Mouse (Mus musculus): ENCODE data around the gene Lrrfip1. TPM values are rescaled to one million over a fixed set of nuclear protein-coding genes. Genes with fewer than 3 reads are reported as not detected.
A peak's percentile ranks its signal among the peaks of the same experiment; 100 is the strongest.

Lrrfip1 gene
- polyA plus RNA-seq, 1 experiment, result 16.6 TPM

GRCm38 (mm10) chr1:91032393-91032971, 33.9 kb downstream of the Lrrfip1 start:
- Histone ChIP-seq H3K27ac (ENCODE audit: insufficient read depth, low read length) (no peak overlapping the region), H3K36me3 (ENCODE audit: control insufficient read depth, insufficient read depth, low read length) (no peaks in the 10 kb centered on the region), H3K4me1 (ENCODE audit: control insufficient read depth, insufficient read depth, insufficient read length) (no peaks in the 10 kb centered on the region), H3K4me3 (ENCODE audit: extremely low read depth, insufficient read depth, insufficient read length) (no peak overlapping the region), H3K27me3 (ENCODE audit: control insufficient read depth, insufficient read depth, low read length) (no peaks in the 10 kb centered on the region)
- DNase-seq (ENCODE audit: low read depth in 1 of 2, low spot score in 2 of 2), result no peak
- TF ChIP-seq CTCF (IDR thresholded peaks at IDR 0.05; ENCODE audit: extremely low read depth, insufficient read depth, insufficient read length, insufficient replicate concordance) (no peak), POLR2A (IDR thresholded peaks at IDR 0.05; ENCODE audit: low read depth, low read length) (no peak)
- WGBS, result 88% methylated on average over 11 of the region's 11 CpGs

GRCm38 (mm10) chr1:91034547-91034946, 36.0 kb downstream of the Lrrfip1 start:
- WGBS, result 62% methylated on average over 3 of the region's 3 CpGs
- Histone ChIP-seq H3K4me3 (ENCODE audit: extremely low read depth, insufficient read depth, insufficient read length) (no peak overlapping the region), H3K4me1 (ENCODE audit: control insufficient read depth, insufficient read depth, insufficient read length) (no peaks in the 10 kb centered on the region), H3K27ac (ENCODE audit: insufficient read depth, low read length) (no peak overlapping the region), H3K36me3 (ENCODE audit: control insufficient read depth, insufficient read depth, low read length) (no peaks in the 10 kb centered on the region), H3K27me3 (ENCODE audit: control insufficient read depth, insufficient read depth, low read length) (no peaks in the 10 kb centered on the region)
- TF ChIP-seq CTCF (IDR thresholded peaks at IDR 0.05; ENCODE audit: extremely low read depth, insufficient read depth, insufficient read length, insufficient replicate concordance) (no peak), POLR2A (IDR thresholded peaks at IDR 0.05; ENCODE audit: low read depth, low read length) (no peak)
- DNase-seq (ENCODE audit: low read depth in 1 of 2, low spot score in 2 of 2), result no peak

GRCm38 (mm10) chr1:91035266-91035665, 36.7 kb downstream of the Lrrfip1 start:
- H3K4me1 ChIP-seq (ENCODE audit: control insufficient read depth, insufficient read depth, insufficient read length), result no peaks in the 10 kb centered on the region
- 83% methylated on average over 2 of the region's 2 CpGs for WGBS
- no peak for DNase-seq (ENCODE audit: low read depth in 1 of 2, low spot score in 2 of 2)
- H3K4me3 ChIP-seq (ENCODE audit: extremely low read depth, insufficient read depth, insufficient read length), result no peak overlapping the region
- no peaks in the 10 kb centered on the region for H3K36me3 ChIP-seq (ENCODE audit: control insufficient read depth, insufficient read depth, low read length)
- no peak overlapping the region for H3K27ac ChIP-seq (ENCODE audit: insufficient read depth, low read length)
- no peaks in the 10 kb centered on the region for H3K27me3 ChIP-seq (ENCODE audit: control insufficient read depth, insufficient read depth, low read length)
- TF ChIP-seq CTCF (IDR thresholded peaks at IDR 0.05; ENCODE audit: extremely low read depth, insufficient read depth, insufficient read length, insufficient replicate concordance) (no peak), POLR2A (IDR thresholded peaks at IDR 0.05; ENCODE audit: low read depth, low read length) (no peak)

GRCm38 (mm10) chr1:91037213-91037612, 38.7 kb downstream of the Lrrfip1 start:
- TF ChIP-seq POLR2A (IDR thresholded peaks at IDR 0.05; ENCODE audit: low read depth, low read length), result no peak
- no peak for TF ChIP-seq CTCF (IDR thresholded peaks at IDR 0.05; ENCODE audit: extremely low read depth, insufficient read depth, insufficient read length, insufficient replicate concordance)
- peaks cover 3% of the 10 kb centered on the region; the same call in 1 of the 2 replicates for H3K4me1 ChIP-seq (ENCODE audit: control insufficient read depth, insufficient read depth, insufficient read length)
- H3K27ac ChIP-seq (ENCODE audit: insufficient read depth, low read length), result no peak overlapping the region
- H3K4me3 ChIP-seq (ENCODE audit: extremely low read depth, insufficient read depth, insufficient read length), result no peak overlapping the region
- 46% methylated on average over 4 of the region's 4 CpGs for WGBS
- no peaks in the 10 kb centered on the region for H3K27me3 ChIP-seq (ENCODE audit: control insufficient read depth, insufficient read depth, low read length)
- DNase-seq (ENCODE audit: low read depth in 1 of 2, low spot score in 2 of 2), result no peak
- H3K36me3 ChIP-seq (ENCODE audit: control insufficient read depth, insufficient read depth, low read length), result no peaks in the 10 kb centered on the region

GRCm38 (mm10) chr1:91038010-91038409, 39.5 kb downstream of the Lrrfip1 start:
- WGBS, result 20% methylated on average over 6 of the region's 6 CpGs
- Histone ChIP-seq H3K27me3 (ENCODE audit: control insufficient read depth, insufficient read depth, low read length) (no peaks in the 10 kb centered on the region), H3K36me3 (ENCODE audit: control insufficient read depth, insufficient read depth, low read length) (no peaks in the 10 kb centered on the region), H3K4me1 (ENCODE audit: control insufficient read depth, insufficient read depth, insufficient read length) (peaks cover 3% of the 10 kb centered on the region; the same call in 1 of the 2 replicates), H3K27ac (ENCODE audit: insufficient read depth, low read length) (no peak overlapping the region), H3K4me3 (ENCODE audit: extremely low read depth, insufficient read depth, insufficient read length) (no peak overlapping the region)
- TF ChIP-seq POLR2A (IDR thresholded peaks at IDR 0.05; ENCODE audit: low read depth, low read length) (no peak), CTCF (IDR thresholded peaks at IDR 0.05; ENCODE audit: extremely low read depth, insufficient read depth, insufficient read length, insufficient replicate concordance) (peak; percentile 88; the same call in 1 of the 2 replicates)
- DNase-seq (ENCODE audit: low read depth in 1 of 2, low spot score in 2 of 2), result peak; percentile 56 to 60

- WGBS, result 64% methylated on average over 6 of the region's 6 CpGs
- no peak overlapping the region for H3K4me3 ChIP-seq (ENCODE audit: extremely low read depth, insufficient read depth, insufficient read length)
- no peak overlapping the region for H3K27ac ChIP-seq (ENCODE audit: insufficient read depth, low read length)
- no peaks in the 10 kb centered on the region for H3K36me3 ChIP-seq (ENCODE audit: control insufficient read depth, insufficient read depth, low read length)
- H3K4me1 ChIP-seq (ENCODE audit: control insufficient read depth, insufficient read depth, insufficient read length), result peaks cover 3% of the 10 kb centered on the region; the same call in 1 of the 2 replicates
- H3K27me3 ChIP-seq (ENCODE audit: control insufficient read depth, insufficient read depth, low read length), result no peaks in the 10 kb centered on the region
- no peak for DNase-seq (ENCODE audit: low read depth in 1 of 2, low spot score in 2 of 2)
- TF ChIP-seq CTCF (IDR thresholded peaks at IDR 0.05; ENCODE audit: extremely low read depth, insufficient read depth, insufficient read length, insufficient replicate concordance), result no peak
- TF ChIP-seq POLR2A (IDR thresholded peaks at IDR 0.05; ENCODE audit: low read depth, low read length), result no peak
Measured at GRCm38 (mm10) chr1:91038531-91038930, 40.0 kb downstream of the Lrrfip1 start.

GRCm38 (mm10) chr1:91041605-91042004, 43.1 kb downstream of the Lrrfip1 start:
- DNase-seq (ENCODE audit: low read depth in 1 of 2, low spot score in 2 of 2), result no peak
- no peak for TF ChIP-seq CTCF (IDR thresholded peaks at IDR 0.05; ENCODE audit: extremely low read depth, insufficient read depth, insufficient read length, insufficient replicate concordance)
- TF ChIP-seq POLR2A (IDR thresholded peaks at IDR 0.05; ENCODE audit: low read depth, low read length), result no peak
- Histone ChIP-seq H3K4me3 (ENCODE audit: extremely low read depth, insufficient read depth, insufficient read length) (no peak overlapping the region), H3K4me1 (ENCODE audit: control insufficient read depth, insufficient read depth, insufficient read length) (peaks cover 3% of the 10 kb centered on the region; the same call in 1 of the 2 replicates), H3K36me3 (ENCODE audit: control insufficient read depth, insufficient read depth, low read length) (no peaks in the 10 kb centered on the region), H3K27ac (ENCODE audit: insufficient read depth, low read length) (no peak overlapping the region), H3K27me3 (ENCODE audit: control insufficient read depth, insufficient read depth, low read length) (no peaks in the 10 kb centered on the region)
- 47% methylated on average over 5 of the region's 5 CpGs for WGBS

Data from spleen, adult 2 months (tissue).